ENCODE assay signal across 20 mouse cellular contexts in the genomic region with DNA sequence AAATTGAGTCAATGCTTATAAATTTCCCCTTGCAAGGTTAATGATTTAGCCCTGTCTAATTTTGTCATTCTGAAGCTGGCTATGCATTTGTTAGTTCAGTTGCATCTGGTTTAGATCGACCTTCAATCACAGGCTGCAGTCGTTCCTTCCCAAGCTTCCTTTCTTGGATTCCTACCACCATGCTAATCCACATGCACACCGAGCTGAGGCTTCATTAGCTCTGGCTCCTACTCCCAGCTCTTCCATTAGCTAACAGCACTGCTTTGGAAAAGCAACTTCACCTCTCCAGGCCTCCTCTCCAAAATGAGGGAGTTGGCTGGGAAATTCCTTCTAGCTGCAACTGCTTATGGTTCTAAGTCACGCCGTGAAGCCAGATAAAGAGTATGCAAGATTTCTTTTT.
"Had no signal": no experiment of that assay in that cellular context is flagged by ENCODE, and none has a peak within 500 bp of the region (broad histone marks: within the 10 kb centered on the region; RNA-seq: fewer than 3 reads in every experiment).

No protein-coding gene starts in this region.

- H3K27ac ChIP-seq: lung, embryonic 15.5 days; midbrain, embryonic 10.5 days; midbrain, embryonic 12.5 days; neural tube, embryonic 13.5 days; neural tube, embryonic 15.5 days had no signal

- H3K27me3 ChIP-seq: lung, embryonic 15.5 days; midbrain, embryonic 12.5 days; neural tube, embryonic 13.5 days; neural tube, embryonic 15.5 days had no signal

- H3K4me2 ChIP-seq: lung, embryonic 15.5 days; midbrain, embryonic 12.5 days; neural tube, embryonic 13.5 days; neural tube, embryonic 15.5 days had no signal

- H3K9ac ChIP-seq: lung, embryonic 15.5 days; midbrain, embryonic 12.5 days; neural tube, embryonic 13.5 days; neural tube, embryonic 15.5 days had no signal

- H3K4me3 ChIP-seq: lung, embryonic 15.5 days; midbrain, embryonic 10.5 days; midbrain, embryonic 12.5 days; myocyte; neural tube, embryonic 13.5 days; neural tube, embryonic 15.5 days had no signal

- H3K36me3 ChIP-seq: lung, embryonic 15.5 days; midbrain, embryonic 10.5 days; midbrain, embryonic 12.5 days; neural tube, embryonic 13.5 days; neural tube, embryonic 15.5 days had no signal

- ATAC-seq: lung, postnatal 0 days; midbrain, embryonic 16.5 days had no signal

- DNase-seq: lung, adult 2 months; lung, postnatal 14 days; lung, postnatal 4 days; midbrain, embryonic 14.5 days; retina, postnatal 1 day; right cerebral cortex, adult 18-20 months; right cerebral cortex, postnatal 25 days; right cerebral cortex, postnatal 4 days; spleen, adult 18-20 months; thymus, adult 18-20 months; thymus, postnatal 14 days; thymus, postnatal 36 days had no signal

- H3K4me1 ChIP-seq: lung, embryonic 15.5 days; midbrain, embryonic 12.5 days; neural tube, embryonic 13.5 days; neural tube, embryonic 15.5 days had no signal

- H3K9me3 ChIP-seq: lung, embryonic 15.5 days; midbrain, embryonic 10.5 days; midbrain, embryonic 12.5 days; neural tube, embryonic 13.5 days; neural tube, embryonic 15.5 days had no signal
